Mouse (Mus musculus): ENCODE results near the gene Vmo1.

- no peak for TF ChIP-seq CTCF (IDR thresholded peaks at IDR 0.05; ENCODE audit: low read depth)
- no peak for TF ChIP-seq EP300 (IDR thresholded peaks at IDR 0.05; ENCODE audit: low read depth)
These were observed 14.2 kb upstream of the Vmo1 start for GRCm38 (mm10) chr11:70528610-70529009.
